Mouse (Mus musculus) liver, embryonic 14.5 days (tissue): Measurements from ENCODE around the gene Nol3. TPM values are rescaled to one million over a fixed set of nuclear protein-coding genes. Genes with fewer than 3 reads are reported as not detected.

Experiments used
- ATAC-seq: fragments of 200-750 bp; cut with Nextera tagmentation; 2 replicates; pipeline ENCODE4 v1.8.0; 2017; ENCODE audit warnings: moderate number of reproducible peaks, mild to moderate bottlenecking, moderate library complexity; ENCODE audit not compliant: insufficient read depth
- DNase-seq, 3 experiments: peaks; one replicate each; pipeline ENCODE4 v3.0.0-alpha.2; 2012 to 2013; ENCODE audit warnings: low read depth in 3 of 3, low spot score in 3 of 3
- H3K27ac ChIP-seq: fragments of 300-500 bp; sonication (generic); 2 replicates; pipeline ENCODE4 v1.5.1; 2014; ENCODE audit warnings: moderate library complexity, mild to moderate bottlenecking, control low read depth, inconsistent platforms
- H3K27me3 ChIP-seq: fragments of 300-500 bp; sonication (generic); 2 replicates; pipeline ENCODE4 v1.6.1; 2014; ENCODE audit warnings: mild to moderate bottlenecking, low read length, moderate library complexity; ENCODE audit not compliant: control insufficient read depth, insufficient read depth
- H3K36me3 ChIP-seq: fragments of 300-500 bp; sonication (generic); replicated peaks from 2 replicates; pipeline ENCODE4 v1.6.1; 2014; ENCODE audit warnings: low read depth; ENCODE audit not compliant: control insufficient read depth, insufficient read depth
- H3K4me1 ChIP-seq, 2 experiments: fragments of 200-500 bp in 1 of 2; fragments of 300-500 bp in 1 of 2; sonication (generic) in 1 of 2; replicated peaks; 2 replicates each; pipeline ENCODE4 v1.6.1; 2012 to 2014; ENCODE audit warnings: antibody characterized with exemption in 1 of 2, inconsistent platforms in 1 of 2, low read length in 1 of 2; ENCODE audit not compliant: control insufficient read depth in 2 of 2, insufficient read depth in 2 of 2
- H3K4me2 ChIP-seq: fragments of 300-500 bp; sonication (generic); 2 replicates; pipeline ENCODE4 v1.6.1; 2014; ENCODE audit warnings: low read depth, mild to moderate bottlenecking, control low read depth, moderate library complexity
- H3K4me3 ChIP-seq, 2 experiments: fragments of 200-500 bp in 1 of 2; fragments of 300-500 bp in 1 of 2; sonication (generic) in 1 of 2; 2 replicates each; pipeline ENCODE4 v1.5.1; 2012 to 2014; ENCODE audit warnings: low read depth in 2 of 2, low read length in 2 of 2, mild to moderate bottlenecking in 2 of 2, control low read depth in 1 of 2, inconsistent platforms in 1 of 2, moderate library complexity in 1 of 2; ENCODE audit not compliant: insufficient read depth in 1 of 2
- H3K9ac ChIP-seq: fragments of 300-500 bp; sonication (generic); replicated peaks from 2 replicates; pipeline ENCODE4 v1.6.1; 2014; ENCODE audit warnings: mild to moderate bottlenecking, control low read depth, moderate library complexity
- H3K9me3 ChIP-seq: fragments of 300-500 bp; sonication (generic); 2 replicates; pipeline ENCODE4 v1.6.1; 2016; ENCODE audit warnings: low read length, mixed read lengths; ENCODE audit not compliant: control insufficient read depth
- CTCF ChIP-seq: IDR thresholded peaks from 2 replicates; pipeline ENCODE4 v1.5.1; 2016; ENCODE audit warnings: antibody characterized with exemption, low read depth, control low read depth
- EP300 ChIP-seq: IDR thresholded peaks from 2 replicates; pipeline ENCODE4 v1.6.1; 2016; ENCODE audit warnings: antibody characterized with exemption, low read depth
- WGBS: fragments of 180-500 bp; shearing (Covaris S2); extraction: QIAGEN DNeasy Blood & Tissue Kit; methylation state at CpG from one replicate; pipeline ENCODE4 v1.1.7; 2014; ENCODE audit not compliant: insufficient replicate concordance; 5-methylcytosine and 5-hydroxymethylcytosine counted together
- polyA plus RNA-seq, 2 experiments: library from polyadenylated mRNA; depleted of rRNA in 1 of 2; stranded (reverse) in 1 of 2; unstranded in 1 of 2; fragments of >200 nt; fragmentation: Nextera tagmentation in 1 of 2; extraction: Ambion mirVana in 1 of 2; gene quantifications; 2 replicates each; pipeline versions ENCODE4 v1.2.1 to v1.2.3; 2012 to 2014

Nol3 gene
- polyA plus RNA-seq, 2 experiments = 0.02 TPM; not detected in 1

DNA sequence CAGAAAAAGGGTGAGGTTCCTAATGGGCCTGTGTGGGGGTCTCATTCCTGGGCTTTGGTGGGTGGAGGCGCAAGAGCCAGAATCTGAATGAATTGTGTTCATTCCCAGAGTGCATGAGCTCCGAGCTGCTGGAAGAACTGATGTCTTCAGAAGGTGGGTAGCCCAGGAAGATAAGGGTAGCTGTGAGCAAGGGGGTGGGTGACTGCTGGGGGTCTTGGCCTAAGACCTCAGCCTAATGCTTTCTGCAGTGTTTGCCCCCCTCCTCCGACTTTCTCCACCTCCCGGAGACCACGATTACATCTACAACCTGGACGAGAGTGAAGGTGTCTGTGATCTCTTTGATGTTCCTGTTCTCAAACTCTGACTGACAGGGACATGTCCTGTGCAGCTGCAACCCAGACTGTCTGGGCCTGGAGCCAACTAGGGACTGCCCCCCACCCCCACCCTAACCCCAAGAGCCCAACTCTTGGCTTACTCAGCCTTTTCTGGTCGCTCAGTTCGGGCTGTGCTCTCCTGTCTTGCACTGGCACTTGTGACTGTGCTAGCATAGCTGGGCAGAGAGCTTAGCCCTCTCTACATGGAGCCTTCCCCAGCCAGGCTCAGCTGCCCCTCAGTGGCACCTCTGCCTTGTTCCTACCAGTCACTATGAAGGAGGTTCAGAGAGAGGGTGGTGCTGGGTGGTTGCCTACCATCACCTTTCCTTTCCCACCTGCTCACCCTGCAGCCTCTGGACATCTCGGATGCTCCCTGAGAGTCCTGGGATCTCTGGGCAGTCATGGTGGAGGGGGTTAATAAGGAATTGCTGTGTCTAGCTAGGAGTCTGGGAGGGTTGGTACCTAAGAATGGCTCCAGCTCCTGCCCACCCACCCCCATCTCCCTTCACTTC, 28.6 kb downstream of the Nol3 start:
- Histone ChIP-seq H3K4me1 (peaks cover 33 to 55% of the 10 kb centered on the region in 2 experiments), H3K9ac (no peak overlapping the region), H3K9me3 (no peaks in the 10 kb centered on the region), H3K4me2 (peak overlapping the region; percentile 52), H3K4me3 (no peak overlapping the region), H3K36me3 (peaks cover 82% of the 10 kb centered on the region), H3K27me3 (no peaks in the 10 kb centered on the region), H3K27ac (peak overlapping the region; percentile 38; the same call in 1 of the 2 replicates)
- WGBS = 68% methylated on average over 9 of the region's 9 CpGs
- no peak for DNase-seq
- TF ChIP-seq CTCF (no peak), EP300 (0 out of 2 replicates have a peak, but pooled peaks have one; percentile 5)
- no peak for ATAC-seq

- WGBS = 12% methylated on average over 28 of the region's 30 CpGs
- DNase-seq = no peak
- H3K36me3 ChIP-seq = peaks cover 80% of the 10 kb centered on the region
These were observed 29.5 kb downstream of the Nol3 start, which contains the start of gene Elmo3 for GRCm38 (mm10) chr8:105305211-105306145. Gene Elmo3 (plus strand): TSS chr8:105305601.

GRCm38 (mm10) chr8:105306146-105306691, 30.3 kb downstream of the Nol3 start:
- TF ChIP-seq EP300 = no peak
- TF ChIP-seq CTCF = peak; percentile 13; the same call in 1 of the 2 replicates
- DNase-seq (no peak), ATAC-seq (no peak)
- Histone ChIP-seq H3K4me3 (peak overlapping the region in 1 of 2 experiments; percentile 39; a peak in 1 of 4 replicates), H3K36me3 (peaks cover 75% of the 10 kb centered on the region), H3K27ac (peak overlapping the region; percentile 35), H3K9me3 (no peaks in the 10 kb centered on the region), H3K4me2 (peak overlapping the region; percentile 52), H3K4me1 (peaks cover 20 to 41% of the 10 kb centered on the region in 2 experiments), H3K27me3 (no peaks in the 10 kb centered on the region), H3K9ac (no peak overlapping the region)
- WGBS = 67% methylated on average over 5 of the region's 5 CpGs

More at GRCm38 (mm10) chr8:105305211-105306145, 29.5 kb downstream of the Nol3 start, which contains the start of gene Elmo3:
- peak; percentile 70 for ATAC-seq
- no peaks in the 10 kb centered on the region for H3K9me3 ChIP-seq
- peak within 1 kb of the TSS; percentile 52 for H3K4me2 ChIP-seq
- peak within 1 kb of the TSS; percentile 42 for H3K27ac ChIP-seq
- TF ChIP-seq EP300 (no peak; the same call in 1 of the 2 replicates), CTCF (peak; percentile 37; the same call in 1 of the 2 replicates)
- H3K27me3 ChIP-seq = no peaks in the 10 kb centered on the region
- peak within 1 kb of the TSS; percentile 39 to 41 for H3K4me3 ChIP-seq
- H3K9ac ChIP-seq = 0 out of 2 replicates have a peak within 1 kb of the TSS, but pooled peaks have one; percentile 13
- peaks cover 27 to 48% of the 10 kb centered on the region in 2 experiments for H3K4me1 ChIP-seq

DNA sequence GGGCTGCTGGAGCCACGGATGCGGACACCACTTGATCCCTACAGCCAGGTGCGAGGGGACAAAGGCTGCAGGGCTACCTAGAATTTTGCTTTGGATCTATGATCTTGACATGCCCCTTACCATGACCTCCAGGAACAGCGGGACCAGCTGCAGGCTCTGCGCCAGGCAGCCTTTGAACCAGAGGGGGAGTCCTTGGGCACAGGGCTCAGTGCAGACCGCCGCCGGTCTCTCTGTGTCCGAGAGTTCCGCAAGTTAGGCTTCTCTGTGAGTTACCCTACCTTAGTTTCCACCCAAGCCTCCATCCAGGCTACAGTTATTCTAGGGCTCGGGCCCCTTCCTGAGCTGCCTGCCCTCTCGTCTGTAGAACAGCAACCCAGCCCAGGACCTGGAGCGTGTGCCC, 31.7 kb downstream of the Nol3 start:
- Histone ChIP-seq H3K4me2 (no peak overlapping the region), H3K9me3 (no peaks in the 10 kb centered on the region), H3K36me3 (peaks cover 71% of the 10 kb centered on the region), H3K27me3 (no peaks in the 10 kb centered on the region), H3K9ac (no peak overlapping the region), H3K27ac (no peak overlapping the region), H3K4me1 (peaks cover 20 to 40% of the 10 kb centered on the region in 2 experiments), H3K4me3 (no peak overlapping the region)
- 91% methylated on average over 13 of the region's 13 CpGs for WGBS
- no peak for DNase-seq
- no peak for TF ChIP-seq CTCF
- TF ChIP-seq EP300 = no peak
- ATAC-seq = no peak
